Mouse (Mus musculus): ENCODE results near the gene Gm10668. TPM values are rescaled to one million over a fixed set of nuclear protein-coding genes. Genes with fewer than 3 reads are reported as not detected.
"Not testable (repeated sequence)": the region's sequence is repeated elsewhere in the genome, so short reads cannot be mapped to it uniquely, and the experiment has no call there.

The Gm10668 gene
- not detected in 2 replicates for polyA plus RNA-seq (2016; fragmentation: Nextera tagmentation; extraction: Ambion mirVana)

DNA sequence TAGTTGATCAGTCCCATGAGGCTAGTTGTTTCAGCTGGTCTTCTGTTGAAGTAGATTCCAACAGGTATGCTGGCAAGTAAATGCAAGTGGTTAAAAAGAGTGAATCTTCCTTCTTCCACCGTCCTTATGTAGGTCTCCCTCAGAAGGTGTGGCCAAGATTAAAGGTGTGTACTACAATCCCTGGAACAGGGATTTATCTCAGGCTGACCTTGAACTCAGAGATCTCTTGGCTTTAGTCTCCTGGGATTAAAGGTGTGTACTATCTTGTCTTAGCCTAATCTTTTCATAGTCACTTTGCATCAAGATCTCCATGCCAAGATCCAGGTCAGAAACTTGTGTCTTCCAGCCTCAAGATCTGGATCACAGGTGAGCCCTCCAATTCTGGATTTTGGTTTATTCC is at the start of gene Gm10668:
Gene Gm10668, minus strand, starts transcription at position 101 of the 400 bp plus-strand sequence.
- not testable (repeated sequence) for H3K4me3 ChIP-seq; ATAC-seq (ENCODE audit: insufficient number of reproducible peaks, low FRiP score); H3K9me3 ChIP-seq (replicated peaks); H3K4me1 ChIP-seq (replicated peaks); H3K36me3 ChIP-seq; H3K27me3 ChIP-seq (replicated peaks); H3K4me2 ChIP-seq; H3K9ac ChIP-seq; H3K27ac ChIP-seq (ENCODE audit: poor library complexity, severe bottlenecking)
- WGBS, result no CpG with 5 or more reads among the region's 1 CpGs

DNA sequence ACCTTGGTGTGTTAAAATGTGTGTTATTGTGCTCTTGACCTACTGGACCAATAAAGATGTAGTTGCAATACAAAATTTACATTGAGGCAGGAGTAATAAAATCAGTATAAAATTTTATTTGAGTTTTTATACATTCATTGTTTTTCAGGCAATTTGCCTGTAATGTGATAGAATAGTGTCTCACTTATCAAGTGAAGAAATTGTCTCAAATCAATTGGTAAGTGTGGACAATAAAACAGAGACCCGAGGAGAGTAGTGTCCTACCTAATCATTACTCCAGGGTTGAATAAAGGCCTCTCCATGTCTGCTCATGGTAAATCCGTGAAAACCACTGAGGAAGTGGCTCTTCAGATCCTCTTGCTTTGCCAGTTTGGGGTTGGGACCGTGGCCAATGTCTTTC is 40.5 kb upstream of the Gm10668 start, which contains the start of gene Vmn1r112:
Gene Vmn1r112, plus strand, starts transcription at position 301 of the 400 bp plus-strand sequence.
- not testable (repeated sequence) for H3K36me3 ChIP-seq; H3K27me3 ChIP-seq (replicated peaks); H3K4me3 ChIP-seq; H3K4me1 ChIP-seq (replicated peaks); H3K9ac ChIP-seq; ATAC-seq (ENCODE audit: insufficient number of reproducible peaks, low FRiP score); H3K4me2 ChIP-seq; H3K9me3 ChIP-seq (replicated peaks); H3K27ac ChIP-seq (ENCODE audit: poor library complexity, severe bottlenecking)
- no CpG with 5 or more reads among the region's 3 CpGs for WGBS

DNA sequence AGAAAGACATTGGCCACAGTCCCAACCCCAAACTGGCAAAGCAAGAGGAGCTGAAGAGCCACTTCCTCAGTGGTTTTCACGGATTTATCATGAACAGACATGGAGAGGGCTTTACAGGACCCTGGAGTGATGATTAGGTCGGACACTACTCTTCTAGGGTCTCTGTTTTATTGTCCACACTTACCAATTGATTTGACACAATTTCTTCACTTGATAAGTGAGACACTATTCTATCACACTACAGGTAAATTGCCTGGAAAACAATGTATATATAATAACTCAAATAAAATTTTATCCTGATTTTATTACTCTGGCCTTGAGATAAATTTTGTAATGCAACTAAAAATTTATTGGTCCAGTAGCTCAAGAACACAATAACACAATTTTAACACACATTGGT is 27.3 kb downstream of the Gm10668 start, which contains the start of gene Vmn1r111:
Gene Vmn1r111, minus strand, starts transcription at position 101 of the 400 bp plus-strand sequence.
- H3K4me3 ChIP-seq; H3K9me3 ChIP-seq (replicated peaks); H3K27ac ChIP-seq (ENCODE audit: poor library complexity, severe bottlenecking); H3K4me2 ChIP-seq; H3K27me3 ChIP-seq (replicated peaks); H3K36me3 ChIP-seq; H3K4me1 ChIP-seq (replicated peaks); H3K9ac ChIP-seq; ATAC-seq (ENCODE audit: insufficient number of reproducible peaks, low FRiP score): not testable (repeated sequence)
- WGBS, result no CpG with 5 or more reads among the region's 2 CpGs

Other genes with a start within 250 kb of the Gm10668 start
- not detected in 2 replicates for gene Vmn1r103, start 220.1 kb downstream of the Gm10668 start, polyA plus RNA-seq (2016; fragmentation: Nextera tagmentation; extraction: Ambion mirVana)
- not detected in 2 replicates for gene Vmn1r104, start 196.8 kb downstream of the Gm10668 start, polyA plus RNA-seq (2016; fragmentation: Nextera tagmentation; extraction: Ambion mirVana)
- gene Gm5726, start 184.9 kb downstream of the Gm10668 start, polyA plus RNA-seq (2016; fragmentation: Nextera tagmentation; extraction: Ambion mirVana), result not detected in 2 replicates
- gene Gm4141, start 154.4 kb downstream of the Gm10668 start, polyA plus RNA-seq (2016; fragmentation: Nextera tagmentation; extraction: Ambion mirVana), result not detected in 2 replicates
- not detected in 2 replicates for gene Gm4513, start 131.6 kb downstream of the Gm10668 start, polyA plus RNA-seq (2016; fragmentation: Nextera tagmentation; extraction: Ambion mirVana)
- not detected in 2 replicates for gene Vmn1r107, start 61.7 kb downstream of the Gm10668 start, polyA plus RNA-seq (2016; fragmentation: Nextera tagmentation; extraction: Ambion mirVana)
- not detected in 2 replicates for gene Vmn1r111, start 27.4 kb downstream of the Gm10668 start, polyA plus RNA-seq (2016; fragmentation: Nextera tagmentation; extraction: Ambion mirVana)
- not detected in 2 replicates for gene Vmn1r112, start 40.6 kb upstream of the Gm10668 start, polyA plus RNA-seq (2016; fragmentation: Nextera tagmentation; extraction: Ambion mirVana)
- gene Vmn1r113, start 56.7 kb upstream of the Gm10668 start, polyA plus RNA-seq (2016; fragmentation: Nextera tagmentation; extraction: Ambion mirVana), result not detected in 2 replicates
- not detected in 2 replicates for gene Vmn1r114, start 81.6 kb upstream of the Gm10668 start, polyA plus RNA-seq (2016; fragmentation: Nextera tagmentation; extraction: Ambion mirVana)
- not detected in 2 replicates for gene Vmn1r115, start 114.4 kb upstream of the Gm10668 start, polyA plus RNA-seq (2016; fragmentation: Nextera tagmentation; extraction: Ambion mirVana)
- gene Vmn1r116, start 141.6 kb upstream of the Gm10668 start, polyA plus RNA-seq (2016; fragmentation: Nextera tagmentation; extraction: Ambion mirVana), result not detected in 2 replicates
- gene Vmn1r117, start 153.5 kb upstream of the Gm10668 start, polyA plus RNA-seq (2016; fragmentation: Nextera tagmentation; extraction: Ambion mirVana), result not detected in 2 replicates
- not detected in 2 replicates for gene Vmn1r118, start 181.7 kb upstream of the Gm10668 start, polyA plus RNA-seq (2016; fragmentation: Nextera tagmentation; extraction: Ambion mirVana)

All from heart, embryonic 12.5 days (tissue).